Mouse (Mus musculus): ENCODE measurements around the gene Zmym3. TPM values are rescaled to one million over a fixed set of nuclear protein-coding genes. Genes with fewer than 3 reads are reported as not detected.

Zmym3 gene
- polyA plus RNA-seq (2012; rRNA removed) = 105 and 118 TPM in 2 replicates
- polyA plus RNA-seq (2014; fragmentation: Nextera tagmentation; extraction: Ambion mirVana) = 30.4 and 36.5 TPM in 2 replicates

GRCm38 (mm10) chrX:101420700-101421095, at the start of gene Zmym3:
Gene Zmym3 (minus strand): TSS chrX:101420849.
- H3K4me1 ChIP-seq (ENCODE audit: control insufficient read depth, insufficient read depth, low read length) = no peaks in the 10 kb centered on the region
- ATAC-seq (ENCODE audit: low FRiP score, low read depth) = no peak
- no peaks in the 10 kb centered on the region for H3K9me3 ChIP-seq (ENCODE audit: control insufficient read depth, low read length)
- H3K4me2 ChIP-seq (replicated peaks; ENCODE audit: low read depth, low read length, severe bottlenecking) = peak within 1 kb of the TSS; percentile 50
- 19% methylated on average over 4 of the region's 4 CpGs for WGBS
- H3K36me3 ChIP-seq (ENCODE audit: control insufficient read depth, insufficient read depth, low read length) = peaks cover under 1% of the 10 kb centered on the region; the same call in 1 of the 2 replicates
- H3K9ac ChIP-seq (ENCODE audit: low read depth, low read length, severe bottlenecking) = peak within 1 kb of the TSS; percentile 70
- TF ChIP-seq POLR2A (IDR thresholded peaks at IDR 0.05; ENCODE audit: borderline replicate concordance, extremely low read depth, insufficient read depth, insufficient read length) = no peak
- H3K27ac ChIP-seq (replicated peaks; ENCODE audit: low read depth, low read length) = peak within 1 kb of the TSS; percentile 67
- DNase-seq (ENCODE audit: low spot score) = no peak
- peak within 1 kb of the TSS; percentile 57 for H3K4me3 ChIP-seq (replicated peaks; ENCODE audit: low read length)
- no peaks in the 10 kb centered on the region for H3K27me3 ChIP-seq (ENCODE audit: control insufficient read depth, insufficient read depth, low read length)

DNA sequence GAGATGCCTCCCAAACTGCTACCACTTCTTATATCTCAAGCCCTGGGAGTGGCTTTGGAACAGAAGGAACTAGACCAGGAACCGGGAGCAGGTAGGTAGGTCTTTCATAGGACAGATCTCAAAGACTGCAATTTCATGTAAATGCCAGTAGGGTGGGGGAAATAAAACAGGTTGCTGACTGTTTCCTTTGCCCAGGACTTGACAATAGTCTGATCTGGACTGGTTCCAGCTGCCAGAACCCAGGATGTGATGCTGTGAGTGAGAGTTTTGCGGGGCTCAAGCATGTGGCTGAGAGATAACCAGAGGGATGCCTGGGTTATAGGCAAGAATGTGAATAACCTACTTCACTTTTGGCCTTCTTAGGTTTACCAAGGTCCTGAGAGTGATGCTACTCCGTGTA, 30.9 kb upstream of the Zmym3 start:
- ATAC-seq (ENCODE audit: low FRiP score, low read depth) = no peak
- H3K4me3 ChIP-seq (replicated peaks; ENCODE audit: low read length) = no peak overlapping the region
- H3K27ac ChIP-seq (replicated peaks; ENCODE audit: low read depth, low read length) = no peak overlapping the region
- TF ChIP-seq POLR2A (IDR thresholded peaks at IDR 0.05; ENCODE audit: borderline replicate concordance, extremely low read depth, insufficient read depth, insufficient read length) = no peak
- no peak for DNase-seq (ENCODE audit: low spot score)
- no peak overlapping the region for H3K9ac ChIP-seq (ENCODE audit: low read depth, low read length, severe bottlenecking)
- 78% methylated on average over 3 of the region's 3 CpGs for WGBS
- H3K4me2 ChIP-seq (replicated peaks; ENCODE audit: low read depth, low read length, severe bottlenecking) = no peak overlapping the region
- peaks cover 41% of the 10 kb centered on the region for H3K36me3 ChIP-seq (ENCODE audit: control insufficient read depth, insufficient read depth, low read length)
- H3K27me3 ChIP-seq (ENCODE audit: control insufficient read depth, insufficient read depth, low read length) = no peaks in the 10 kb centered on the region
- no peaks in the 10 kb centered on the region for H3K9me3 ChIP-seq (ENCODE audit: control insufficient read depth, low read length)
- no peaks in the 10 kb centered on the region for H3K4me1 ChIP-seq (ENCODE audit: control insufficient read depth, insufficient read depth, low read length)

DNA sequence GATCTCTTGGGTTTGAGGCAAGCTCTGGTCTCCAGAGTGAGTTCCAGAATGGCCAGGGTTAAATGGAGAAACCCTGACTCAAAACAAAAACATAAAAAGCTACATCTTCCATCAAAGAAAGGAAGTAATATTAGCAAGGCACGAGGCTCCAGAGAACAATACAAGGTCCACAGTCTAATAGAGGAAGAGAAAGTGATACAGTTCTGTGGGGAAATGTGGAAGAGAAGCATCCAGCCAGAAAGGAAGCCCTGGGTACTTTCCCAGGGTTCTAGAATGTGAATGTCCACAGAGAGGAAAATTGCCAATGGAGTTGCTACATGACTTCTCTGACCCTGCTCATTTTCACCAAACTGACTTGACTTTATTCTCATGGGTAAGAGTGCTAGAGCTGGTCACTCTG, 30.5 kb upstream of the Zmym3 start:
- DNase-seq (ENCODE audit: low spot score) = no peak
- Histone ChIP-seq H3K9me3 (ENCODE audit: control insufficient read depth, low read length) (no peaks in the 10 kb centered on the region), H3K27ac (replicated peaks; ENCODE audit: low read depth, low read length) (no peak overlapping the region), H3K4me2 (replicated peaks; ENCODE audit: low read depth, low read length, severe bottlenecking) (no peak overlapping the region), H3K9ac (ENCODE audit: low read depth, low read length, severe bottlenecking) (no peak overlapping the region), H3K4me3 (replicated peaks; ENCODE audit: low read length) (no peak overlapping the region), H3K27me3 (ENCODE audit: control insufficient read depth, insufficient read depth, low read length) (no peaks in the 10 kb centered on the region), H3K36me3 (ENCODE audit: control insufficient read depth, insufficient read depth, low read length) (peaks cover 44% of the 10 kb centered on the region), H3K4me1 (ENCODE audit: control insufficient read depth, insufficient read depth, low read length) (no peaks in the 10 kb centered on the region)
- no peak for TF ChIP-seq POLR2A (IDR thresholded peaks at IDR 0.05; ENCODE audit: borderline replicate concordance, extremely low read depth, insufficient read depth, insufficient read length)
- no peak for ATAC-seq (ENCODE audit: low FRiP score, low read depth)
- WGBS = 73% methylated on average over 1 of the region's 1 CpGs

DNA sequence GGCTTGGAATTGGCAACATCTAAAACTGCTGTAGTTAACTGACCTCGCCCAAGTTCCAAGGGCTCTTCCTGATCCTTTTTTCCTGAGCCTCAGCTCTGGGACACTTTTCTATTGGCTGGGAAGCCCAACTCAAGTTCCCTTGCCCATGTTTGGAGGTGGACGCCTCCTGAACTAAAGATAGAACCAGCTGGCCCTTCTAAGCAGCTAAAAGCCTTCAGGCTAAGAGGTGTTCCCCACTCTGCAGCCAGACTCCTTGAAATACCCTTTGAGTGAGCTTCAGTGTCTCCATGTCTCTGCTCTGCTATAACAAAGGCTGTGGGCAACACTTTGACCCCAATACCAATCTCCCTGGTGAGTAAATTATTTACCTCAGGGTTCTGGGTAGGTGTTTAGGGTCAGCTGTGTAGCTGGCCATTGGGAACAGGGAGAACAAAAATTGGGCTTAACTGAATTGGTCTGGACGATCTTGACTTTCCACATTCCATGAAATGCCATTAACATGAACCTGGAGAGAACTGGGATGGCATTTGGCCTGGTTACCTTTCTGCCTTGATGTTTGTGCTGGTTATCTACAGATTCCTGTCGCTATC, 28.3 kb upstream of the Zmym3 start, which contains the start of gene Itgb1bp2:
Gene Itgb1bp2, plus strand, starts transcription at position 203 of the 590 bp plus-strand sequence.
- H3K27me3 ChIP-seq (ENCODE audit: control insufficient read depth, insufficient read depth, low read length) = no peaks in the 10 kb centered on the region
- H3K4me2 ChIP-seq (replicated peaks; ENCODE audit: low read depth, low read length, severe bottlenecking) = no peak within 1 kb of the TSS
- no peak for TF ChIP-seq POLR2A (IDR thresholded peaks at IDR 0.05; ENCODE audit: borderline replicate concordance, extremely low read depth, insufficient read depth, insufficient read length)
- peaks cover 54% of the 10 kb centered on the region for H3K36me3 ChIP-seq (ENCODE audit: control insufficient read depth, insufficient read depth, low read length)
- WGBS = 73% methylated on average over 4 of the region's 4 CpGs
- H3K27ac ChIP-seq (replicated peaks; ENCODE audit: low read depth, low read length) = no peak within 1 kb of the TSS
- peak; percentile 46; the same call in 1 of the 2 replicates for ATAC-seq (ENCODE audit: low FRiP score, low read depth)
- H3K4me3 ChIP-seq (replicated peaks; ENCODE audit: low read length) = no peak within 1 kb of the TSS
- H3K9ac ChIP-seq (ENCODE audit: low read depth, low read length, severe bottlenecking) = no peak within 1 kb of the TSS
- H3K9me3 ChIP-seq (ENCODE audit: control insufficient read depth, low read length) = no peaks in the 10 kb centered on the region
- no peaks in the 10 kb centered on the region for H3K4me1 ChIP-seq (ENCODE audit: control insufficient read depth, insufficient read depth, low read length)
- no peak for DNase-seq (ENCODE audit: low spot score)

GRCm38 (mm10) chrX:101429976-101430375, 9.3 kb upstream of the Zmym3 start:
- DNase-seq (ENCODE audit: low spot score) (peak; percentile 8), ATAC-seq (ENCODE audit: low FRiP score, low read depth) (peak; percentile 44)
- H3K4me1 ChIP-seq (ENCODE audit: control insufficient read depth, insufficient read depth, low read length) = no peaks in the 10 kb centered on the region
- peak overlapping the region; percentile 96 for H3K27ac ChIP-seq (replicated peaks; ENCODE audit: low read depth, low read length)
- no peaks in the 10 kb centered on the region for H3K9me3 ChIP-seq (ENCODE audit: control insufficient read depth, low read length)
- 28% methylated on average over 14 of the region's 14 CpGs for WGBS
- no peaks in the 10 kb centered on the region for H3K27me3 ChIP-seq (ENCODE audit: control insufficient read depth, insufficient read depth, low read length)
- peak overlapping the region; percentile 49 for H3K4me2 ChIP-seq (replicated peaks; ENCODE audit: low read depth, low read length, severe bottlenecking)
- H3K9ac ChIP-seq (ENCODE audit: low read depth, low read length, severe bottlenecking) = peak overlapping the region; percentile 87
- peak overlapping the region; percentile 59 for H3K4me3 ChIP-seq (replicated peaks; ENCODE audit: low read length)
- peaks cover 19% of the 10 kb centered on the region for H3K36me3 ChIP-seq (ENCODE audit: control insufficient read depth, insufficient read depth, low read length)
- TF ChIP-seq POLR2A (IDR thresholded peaks at IDR 0.05; ENCODE audit: borderline replicate concordance, extremely low read depth, insufficient read depth, insufficient read length) = no peak
